Mouse (Mus musculus): ENCODE measurements around the gene Arpc5l. TPM values are rescaled to one million over a fixed set of nuclear protein-coding genes. Genes with fewer than 3 reads are reported as not detected.

Gene Arpc5l
- polyA plus RNA-seq, 1 experiment: 55.2 TPM

DNA sequence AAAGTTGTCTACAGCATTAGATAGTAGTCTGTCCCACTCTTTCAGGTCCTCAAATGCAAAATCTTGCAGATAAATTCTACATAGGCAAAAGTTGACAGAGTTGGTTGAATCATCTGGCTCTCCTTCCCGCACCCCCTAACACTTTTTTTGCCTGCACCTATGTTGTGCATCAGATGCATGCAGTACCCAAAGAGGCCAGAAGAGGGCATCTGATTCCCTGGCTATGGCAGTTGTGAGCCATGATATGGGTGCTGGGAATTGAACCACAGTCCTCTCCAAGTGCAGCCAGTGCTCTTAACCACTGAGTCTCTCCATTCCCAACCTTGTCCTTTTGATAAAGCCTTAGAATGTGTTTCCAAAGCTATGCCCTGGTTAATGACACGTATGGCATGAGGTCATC is 21.7 kb upstream of the Arpc5l start:
- Histone ChIP-seq H3K27ac (ENCODE audit: insufficient read depth, low read length) (no peak overlapping the region), H3K9me3 (replicated peaks; ENCODE audit: control insufficient read depth, insufficient read depth, low read length, poor library complexity, severe bottlenecking) (no peaks in the 10 kb centered on the region), H3K4me1 (ENCODE audit: control insufficient read depth, insufficient read depth, low read length) (peaks cover 6% of the 10 kb centered on the region), H3K4me3 (ENCODE audit: low read depth, low read length) (no peak overlapping the region), H3K27me3 (ENCODE audit: control insufficient read depth, insufficient read depth, low read length, poor library complexity, severe bottlenecking) (no peaks in the 10 kb centered on the region), H3K36me3 (ENCODE audit: control insufficient read depth, insufficient read depth, low read length, poor library complexity, severe bottlenecking) (no peaks in the 10 kb centered on the region), H3K9ac (ENCODE audit: low read depth, poor library complexity, severe bottlenecking) (no peak overlapping the region)
- TF ChIP-seq CTCF (IDR thresholded peaks at IDR 0.05; ENCODE audit: low read depth, low read length): peak; percentile 46
- TF ChIP-seq POLR2A (IDR thresholded peaks at IDR 0.05; ENCODE audit: insufficient read depth, low read length): no peak
- no peak for TF ChIP-seq EP300 (IDR thresholded peaks at IDR 0.05; ENCODE audit: insufficient read depth, low read depth, low read length)

- Histone ChIP-seq H3K27ac (ENCODE audit: insufficient read depth, low read length) (no peak overlapping the region), H3K4me3 (ENCODE audit: low read depth, low read length) (no peak overlapping the region), H3K9ac (ENCODE audit: low read depth, poor library complexity, severe bottlenecking) (no peak overlapping the region), H3K36me3 (ENCODE audit: control insufficient read depth, insufficient read depth, low read length, poor library complexity, severe bottlenecking) (no peaks in the 10 kb centered on the region), H3K9me3 (replicated peaks; ENCODE audit: control insufficient read depth, insufficient read depth, low read length, poor library complexity, severe bottlenecking) (no peaks in the 10 kb centered on the region), H3K4me1 (ENCODE audit: control insufficient read depth, insufficient read depth, low read length) (peaks cover 6% of the 10 kb centered on the region), H3K27me3 (ENCODE audit: control insufficient read depth, insufficient read depth, low read length, poor library complexity, severe bottlenecking) (no peaks in the 10 kb centered on the region)
- no peak for TF ChIP-seq CTCF (IDR thresholded peaks at IDR 0.05; ENCODE audit: low read depth, low read length)
- TF ChIP-seq EP300 (IDR thresholded peaks at IDR 0.05; ENCODE audit: insufficient read depth, low read depth, low read length): no peak
- TF ChIP-seq POLR2A (IDR thresholded peaks at IDR 0.05; ENCODE audit: insufficient read depth, low read length): no peak
These were observed 18.6 kb upstream of the Arpc5l start for GRCm38 (mm10) chr2:38986580-38986979.

- peaks cover 6% of the 10 kb centered on the region for H3K4me1 ChIP-seq (ENCODE audit: control insufficient read depth, insufficient read depth, low read length)
- no peak for TF ChIP-seq CTCF (IDR thresholded peaks at IDR 0.05; ENCODE audit: low read depth, low read length)
- no peak for TF ChIP-seq POLR2A (IDR thresholded peaks at IDR 0.05; ENCODE audit: insufficient read depth, low read length)
- no peak for TF ChIP-seq EP300 (IDR thresholded peaks at IDR 0.05; ENCODE audit: insufficient read depth, low read depth, low read length)
- H3K9me3 ChIP-seq (replicated peaks; ENCODE audit: control insufficient read depth, insufficient read depth, low read length, poor library complexity, severe bottlenecking): no peaks in the 10 kb centered on the region
- no peaks in the 10 kb centered on the region for H3K27me3 ChIP-seq (ENCODE audit: control insufficient read depth, insufficient read depth, low read length, poor library complexity, severe bottlenecking)
- H3K36me3 ChIP-seq (ENCODE audit: control insufficient read depth, insufficient read depth, low read length, poor library complexity, severe bottlenecking): no peaks in the 10 kb centered on the region
- no peak overlapping the region for H3K4me3 ChIP-seq (ENCODE audit: low read depth, low read length)
- peak overlapping the region; percentile 20; the same call in 1 of the 2 replicates for H3K27ac ChIP-seq (ENCODE audit: insufficient read depth, low read length)
- no peak overlapping the region for H3K9ac ChIP-seq (ENCODE audit: low read depth, poor library complexity, severe bottlenecking)
These were observed 17.8 kb upstream of the Arpc5l start for GRCm38 (mm10) chr2:38987371-38987770.

DNA sequence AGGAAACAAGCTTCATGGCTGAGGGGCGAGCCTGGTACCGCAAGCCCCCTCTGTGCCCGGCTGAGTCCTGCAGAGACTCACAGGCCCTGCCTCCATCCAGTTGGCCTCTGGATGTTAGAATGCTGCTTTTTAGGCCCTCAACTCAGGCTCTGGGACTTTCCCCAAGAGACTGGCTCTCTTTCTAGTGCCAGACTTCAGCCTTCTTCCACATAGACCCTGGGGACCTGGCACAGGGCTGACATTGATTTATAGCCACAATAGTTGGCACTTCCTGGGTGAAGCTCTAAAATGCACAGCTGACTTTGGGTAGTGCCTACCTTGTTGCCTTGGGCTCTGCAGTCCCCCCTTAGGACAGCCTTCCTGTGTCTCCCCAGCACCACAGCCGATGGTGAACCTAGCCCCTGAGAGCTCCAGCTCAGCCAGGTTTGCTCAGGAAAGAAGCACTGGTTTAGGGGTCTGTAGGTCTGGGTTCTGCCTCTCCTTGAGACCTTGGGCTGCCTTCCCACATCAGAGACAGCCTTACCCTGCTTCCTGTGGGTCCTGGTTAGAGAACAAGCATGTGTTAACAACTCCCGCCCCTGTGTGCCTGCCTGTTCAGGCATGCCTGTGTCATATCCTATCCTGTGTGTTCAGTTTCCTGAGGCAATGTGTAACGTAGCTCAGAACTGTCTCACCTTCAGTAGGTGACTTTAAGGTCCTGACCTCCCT is 17.2 kb upstream of the Arpc5l start:
- Histone ChIP-seq H3K4me3 (ENCODE audit: low read depth, low read length) (no peak overlapping the region), H3K36me3 (ENCODE audit: control insufficient read depth, insufficient read depth, low read length, poor library complexity, severe bottlenecking) (no peaks in the 10 kb centered on the region), H3K9ac (ENCODE audit: low read depth, poor library complexity, severe bottlenecking) (no peak overlapping the region), H3K27ac (ENCODE audit: insufficient read depth, low read length) (peak overlapping the region; percentile 20), H3K9me3 (replicated peaks; ENCODE audit: control insufficient read depth, insufficient read depth, low read length, poor library complexity, severe bottlenecking) (no peaks in the 10 kb centered on the region), H3K27me3 (ENCODE audit: control insufficient read depth, insufficient read depth, low read length, poor library complexity, severe bottlenecking) (no peaks in the 10 kb centered on the region), H3K4me1 (ENCODE audit: control insufficient read depth, insufficient read depth, low read length) (peaks cover 6% of the 10 kb centered on the region)
- no peak for TF ChIP-seq CTCF (IDR thresholded peaks at IDR 0.05; ENCODE audit: low read depth, low read length)
- TF ChIP-seq EP300 (IDR thresholded peaks at IDR 0.05; ENCODE audit: insufficient read depth, low read depth, low read length): no peak
- no peak for TF ChIP-seq POLR2A (IDR thresholded peaks at IDR 0.05; ENCODE audit: insufficient read depth, low read length)

GRCm38 (mm10) chr2:38988929-38989328 is 16.2 kb upstream of the Arpc5l start:
- Histone ChIP-seq H3K9ac (ENCODE audit: low read depth, poor library complexity, severe bottlenecking) (no peak overlapping the region), H3K27me3 (ENCODE audit: control insufficient read depth, insufficient read depth, low read length, poor library complexity, severe bottlenecking) (no peaks in the 10 kb centered on the region), H3K4me3 (ENCODE audit: low read depth, low read length) (no peak overlapping the region), H3K36me3 (ENCODE audit: control insufficient read depth, insufficient read depth, low read length, poor library complexity, severe bottlenecking) (no peaks in the 10 kb centered on the region), H3K27ac (ENCODE audit: insufficient read depth, low read length) (no peak overlapping the region), H3K9me3 (replicated peaks; ENCODE audit: control insufficient read depth, insufficient read depth, low read length, poor library complexity, severe bottlenecking) (no peaks in the 10 kb centered on the region), H3K4me1 (ENCODE audit: control insufficient read depth, insufficient read depth, low read length) (peaks cover 6% of the 10 kb centered on the region)
- TF ChIP-seq POLR2A (IDR thresholded peaks at IDR 0.05; ENCODE audit: insufficient read depth, low read length) (no peak), EP300 (IDR thresholded peaks at IDR 0.05; ENCODE audit: insufficient read depth, low read depth, low read length) (no peak), CTCF (IDR thresholded peaks at IDR 0.05; ENCODE audit: low read depth, low read length) (no peak)

- Histone ChIP-seq H3K4me3 (ENCODE audit: low read depth, low read length) (no peak overlapping the region), H3K9ac (ENCODE audit: low read depth, poor library complexity, severe bottlenecking) (no peak overlapping the region), H3K4me1 (ENCODE audit: control insufficient read depth, insufficient read depth, low read length) (peaks cover 6% of the 10 kb centered on the region), H3K9me3 (replicated peaks; ENCODE audit: control insufficient read depth, insufficient read depth, low read length, poor library complexity, severe bottlenecking) (no peaks in the 10 kb centered on the region), H3K27ac (ENCODE audit: insufficient read depth, low read length) (no peak overlapping the region), H3K27me3 (ENCODE audit: control insufficient read depth, insufficient read depth, low read length, poor library complexity, severe bottlenecking) (no peaks in the 10 kb centered on the region), H3K36me3 (ENCODE audit: control insufficient read depth, insufficient read depth, low read length, poor library complexity, severe bottlenecking) (no peaks in the 10 kb centered on the region)
- no peak for TF ChIP-seq CTCF (IDR thresholded peaks at IDR 0.05; ENCODE audit: low read depth, low read length)
- no peak for TF ChIP-seq POLR2A (IDR thresholded peaks at IDR 0.05; ENCODE audit: insufficient read depth, low read length)
- TF ChIP-seq EP300 (IDR thresholded peaks at IDR 0.05; ENCODE audit: insufficient read depth, low read depth, low read length): no peak
These were observed 13.1 kb upstream of the Arpc5l start for GRCm38 (mm10) chr2:38992004-38992403.

All from ES-Bruce4 (cell line).